Mouse (Mus musculus) intestine, postnatal 0 days (tissue): ENCODE measurements around the gene Ckap2l. TPM values are rescaled to one million over a fixed set of nuclear protein-coding genes. Genes with fewer than 3 reads are reported as not detected.

ENCODE experiments used
- ATAC-seq: fragments of 200-750 bp; cut with Nextera tagmentation; 2 replicates; pipeline ENCODE4 v1.8.0; 2017; ENCODE audit warnings: mild to moderate bottlenecking, moderate TSS enrichment, moderate library complexity
- H3K27ac ChIP-seq: fragments of 300-500 bp; sonication (generic); 2 replicates; pipeline ENCODE4 v1.5.1; 2014; ENCODE audit warnings: mild to moderate bottlenecking, low read depth, low read length, moderate library complexity
- H3K27me3 ChIP-seq: fragments of 300-500 bp; sonication (generic); replicated peaks from 2 replicates; pipeline ENCODE4 v1.6.1; 2014; ENCODE audit warnings: low read length, mixed read lengths; ENCODE audit not compliant: control insufficient read depth, insufficient read depth
- H3K36me3 ChIP-seq: fragments of 300-500 bp; sonication (generic); 2 replicates; pipeline ENCODE4 v1.6.1; 2014; ENCODE audit warnings: mild to moderate bottlenecking, moderate library complexity; ENCODE audit not compliant: control insufficient read depth, insufficient read depth
- H3K4me1 ChIP-seq: fragments of 300-500 bp; sonication (generic); replicated peaks from 2 replicates; pipeline ENCODE4 v1.6.1; 2014; ENCODE audit warnings: antibody characterized with exemption, low read length, mixed read lengths; ENCODE audit not compliant: control insufficient read depth, insufficient read depth
- H3K4me2 ChIP-seq: fragments of 300-500 bp; sonication (generic); replicated peaks from 2 replicates; pipeline ENCODE4 v1.6.1; 2014; ENCODE audit warnings: low read depth, mild to moderate bottlenecking, moderate library complexity
- H3K4me3 ChIP-seq: fragments of 300-500 bp; sonication (generic); 2 replicates; pipeline ENCODE4 v1.5.1; 2014; ENCODE audit warnings: low read depth, low read length
- H3K9ac ChIP-seq: fragments of 300-500 bp; sonication (generic); 2 replicates; pipeline ENCODE4 v1.6.1; 2014; ENCODE audit warnings: mild to moderate bottlenecking, low read depth, low read length
- H3K9me3 ChIP-seq: fragments of 300-500 bp; sonication (generic); 2 replicates; pipeline ENCODE4 v1.6.1; 2016; ENCODE audit warnings: mixed run types; ENCODE audit not compliant: control insufficient read depth
- CTCF ChIP-seq: sonication (generic); IDR thresholded peaks from 2 replicates; pipeline ENCODE4 v1.5.1; 2016; ENCODE audit warnings: low read depth, mild to moderate bottlenecking, control low read depth, antibody characterized with exemption, moderate library complexity
- WGBS: fragments of 180-500 bp; shearing (Covaris S2); extraction: QIAGEN DNeasy Blood & Tissue Kit; methylation state at CpG from one replicate; pipeline ENCODE4 v1.1.7; 2014; 5-methylcytosine and 5-hydroxymethylcytosine counted together
- polyA plus RNA-seq: library from polyadenylated mRNA; unstranded; fragments of >200 nt; fragmentation: Nextera tagmentation; extraction: Ambion mirVana; gene quantifications from 2 replicates; pipeline ENCODE4 v1.2.1, GENCODE M21; 2015

Ckap2l gene
- polyA plus RNA-seq, 1 experiment from 2014 or later, result 11.0 TPM

- Histone ChIP-seq H3K9me3 (no peaks in the 10 kb centered on the region), H3K4me3 (no peak overlapping the region), H3K9ac (no peak overlapping the region), H3K4me1 (no peaks in the 10 kb centered on the region; the same call in 1 of the 2 replicates), H3K27ac (no peak overlapping the region), H3K4me2 (no peak overlapping the region), H3K36me3 (no peaks in the 10 kb centered on the region), H3K27me3 (0 out of 2 replicates have a peak, but pooled peaks cover 3% of the 10 kb centered on the region)
- 82% methylated on average over 3 of the region's 3 CpGs for WGBS
- ATAC-seq, result no peak
- TF ChIP-seq CTCF, result no peak
These were observed 36.4 kb downstream of the Ckap2l start for GRCm38 (mm10) chr2:129260646-129261045.

- Histone ChIP-seq H3K9ac (no peak overlapping the region), H3K4me3 (no peak overlapping the region), H3K4me1 (no peaks in the 10 kb centered on the region; the same call in 1 of the 2 replicates), H3K9me3 (no peaks in the 10 kb centered on the region), H3K36me3 (no peaks in the 10 kb centered on the region), H3K27ac (0 out of 2 replicates have a peak overlapping the region, but pooled peaks have one; percentile 30), H3K27me3 (0 out of 2 replicates have a peak, but pooled peaks cover 3% of the 10 kb centered on the region), H3K4me2 (0 out of 2 replicates have a peak overlapping the region, but pooled peaks have one; percentile 13)
- WGBS, result 27% methylated on average over 7 of the region's 7 CpGs
- ATAC-seq, result no peak
- peak; percentile 98 for TF ChIP-seq CTCF
These were observed 38.4 kb downstream of the Ckap2l start for GRCm38 (mm10) chr2:129258475-129259211.

GRCm38 (mm10) chr2:129258056-129258455, 39.0 kb downstream of the Ckap2l start:
- peak; percentile 78 for ATAC-seq
- no peak overlapping the region for H3K27ac ChIP-seq
- no peak overlapping the region for H3K4me2 ChIP-seq
- 36% methylated on average over 3 of the region's 3 CpGs for WGBS
- 0 out of 2 replicates have a peak, but pooled peaks cover 3% of the 10 kb centered on the region for H3K27me3 ChIP-seq
- no peaks in the 10 kb centered on the region; the same call in 1 of the 2 replicates for H3K4me1 ChIP-seq
- TF ChIP-seq CTCF, result no peak
- H3K36me3 ChIP-seq, result no peaks in the 10 kb centered on the region
- H3K4me3 ChIP-seq, result no peak overlapping the region
- no peaks in the 10 kb centered on the region for H3K9me3 ChIP-seq
- no peak overlapping the region for H3K9ac ChIP-seq

GRCm38 (mm10) chr2:129256006-129256405, 41.0 kb downstream of the Ckap2l start:
- no peak overlapping the region for H3K27ac ChIP-seq
- 71% methylated on average over 4 of the region's 4 CpGs for WGBS

GRCm38 (mm10) chr2:129254076-129254475, 42.9 kb downstream of the Ckap2l start:
- WGBS, result 11% methylated on average over 2 of the region's 2 CpGs
- no peaks in the 10 kb centered on the region; the same call in 1 of the 2 replicates for H3K4me1 ChIP-seq
- H3K27ac ChIP-seq, result no peak overlapping the region
- no peak overlapping the region for H3K4me3 ChIP-seq
- H3K36me3 ChIP-seq, result no peaks in the 10 kb centered on the region
- peak; percentile 52 for ATAC-seq
- H3K27me3 ChIP-seq, result 0 out of 2 replicates have a peak, but pooled peaks cover 3% of the 10 kb centered on the region
- H3K9me3 ChIP-seq, result no peaks in the 10 kb centered on the region
- no peak overlapping the region for H3K9ac ChIP-seq
- no peak overlapping the region for H3K4me2 ChIP-seq
- no peak for TF ChIP-seq CTCF

More at GRCm38 (mm10) chr2:129256006-129256405, 41.0 kb downstream of the Ckap2l start:
- Histone ChIP-seq H3K36me3 (no peaks in the 10 kb centered on the region), H3K9ac (no peak overlapping the region), H3K9me3 (no peaks in the 10 kb centered on the region), H3K4me2 (no peak overlapping the region), H3K4me3 (no peak overlapping the region), H3K27me3 (0 out of 2 replicates have a peak, but pooled peaks cover 3% of the 10 kb centered on the region), H3K4me1 (no peaks in the 10 kb centered on the region; the same call in 1 of the 2 replicates)
- ATAC-seq, result no peak
- no peak for TF ChIP-seq CTCF

- Histone ChIP-seq H3K9ac (no peak overlapping the region), H3K27me3 (0 out of 2 replicates have a peak, but pooled peaks cover 3% of the 10 kb centered on the region), H3K36me3 (no peaks in the 10 kb centered on the region), H3K9me3 (no peaks in the 10 kb centered on the region), H3K4me3 (no peak overlapping the region), H3K4me1 (no peaks in the 10 kb centered on the region; the same call in 1 of the 2 replicates), H3K4me2 (no peak overlapping the region), H3K27ac (no peak overlapping the region)
- no peak for ATAC-seq
- TF ChIP-seq CTCF, result no peak
- 48% methylated on average over 2 of the region's 2 CpGs for whole genome bisulfite sequencing
These were observed 43.4 kb downstream of the Ckap2l start for GRCm38 (mm10) chr2:129253631-129253970.
